Mouse (Mus musculus): ENCODE measurements around the gene Mat1a. TPM values are rescaled to one million over a fixed set of nuclear protein-coding genes. Genes with fewer than 3 reads are reported as not detected.

The Mat1a gene
- not detected in 2 replicates for total RNA-seq (2012; rRNA removed)
- polyA plus RNA-seq (2012; ENCODE audit: insufficient read depth in 1 of 2, insufficient read length in 2 of 2, low read depth in 1 of 2, low replicate concordance in 2 of 2, missing spikeins in 1 of 2): not detected

DNA sequence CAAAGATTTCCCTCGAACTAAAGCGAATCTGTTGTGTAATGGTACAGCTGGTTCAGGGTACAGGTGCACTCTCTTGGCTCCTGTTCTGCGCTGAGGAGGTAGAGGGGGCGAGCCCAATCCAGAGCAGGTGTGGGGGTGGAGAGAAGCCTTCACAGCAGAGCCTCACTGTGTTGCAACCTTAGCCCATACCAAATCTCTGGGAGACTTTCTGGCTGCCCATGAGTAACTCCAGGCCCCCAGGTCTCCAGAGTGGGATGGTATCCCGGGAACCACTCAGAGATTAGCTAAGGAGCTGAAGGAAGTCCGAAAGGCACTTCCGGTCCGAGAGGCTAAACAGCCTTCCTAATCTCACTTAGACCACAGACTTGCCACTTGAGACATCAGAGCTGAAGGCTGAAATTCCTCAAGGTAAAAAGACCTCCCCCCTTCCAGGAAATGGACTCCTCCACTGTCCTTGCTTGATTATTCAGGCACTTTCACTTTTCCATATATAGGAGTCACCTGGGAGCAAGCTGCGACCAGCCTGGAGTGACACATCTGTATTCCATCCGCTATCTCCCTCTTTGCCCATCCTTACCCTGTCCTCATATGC lies at the start of gene Mat1a:
Gene Mat1a, plus strand, starts transcription at position 183 of the 592 bp plus-strand sequence.
- no peak within 1 kb of the TSS for H3K4me3 ChIP-seq (ENCODE audit: control insufficient read depth in 1 of 2, insufficient read depth in 1 of 2, low read depth in 2 of 2, low read length in 2 of 2)
- no peaks in the 10 kb centered on the region for H3K79me2 ChIP-seq (ENCODE audit: control insufficient read depth, insufficient read depth, low read length, poor library complexity)
- DNase-seq (ENCODE audit: low read depth, low spot score): no peak
- no peaks in the 10 kb centered on the region for H3K9me3 ChIP-seq (replicated peaks; ENCODE audit: insufficient read depth, low read length)
- no peak within 1 kb of the TSS for H3K27ac ChIP-seq (ENCODE audit: control insufficient read depth, low read depth, low read length)
- no peak for TF ChIP-seq CHD2 (IDR thresholded peaks at IDR 0.05; ENCODE audit: low read length)
- TF ChIP-seq E2F4 (IDR thresholded peaks at IDR 0.05; ENCODE audit: borderline replicate concordance, low read depth, low read length): no peak
- no peak for TF ChIP-seq MAZ (IDR thresholded peaks at IDR 0.05; ENCODE audit: low read depth, low read length)
- no peaks in the 10 kb centered on the region; a peak in 1 of 4 replicates for H3K27me3 ChIP-seq (ENCODE audit: control insufficient read depth in 1 of 2, insufficient read depth in 2 of 2, low read length in 2 of 2)
- H3K4me1 ChIP-seq (ENCODE audit: control insufficient read depth in 1 of 2, insufficient read depth in 2 of 2, low read length in 2 of 2): no peaks in the 10 kb centered on the region
- H3K36me3 ChIP-seq (ENCODE audit: control insufficient read depth in 1 of 2, insufficient read depth in 2 of 2, low read length in 2 of 2): no peaks in the 10 kb centered on the region
- no peak within 1 kb of the TSS for H3K9ac ChIP-seq (ENCODE audit: control insufficient read depth, low read depth, low read length, poor library complexity, severe bottlenecking)

DNA sequence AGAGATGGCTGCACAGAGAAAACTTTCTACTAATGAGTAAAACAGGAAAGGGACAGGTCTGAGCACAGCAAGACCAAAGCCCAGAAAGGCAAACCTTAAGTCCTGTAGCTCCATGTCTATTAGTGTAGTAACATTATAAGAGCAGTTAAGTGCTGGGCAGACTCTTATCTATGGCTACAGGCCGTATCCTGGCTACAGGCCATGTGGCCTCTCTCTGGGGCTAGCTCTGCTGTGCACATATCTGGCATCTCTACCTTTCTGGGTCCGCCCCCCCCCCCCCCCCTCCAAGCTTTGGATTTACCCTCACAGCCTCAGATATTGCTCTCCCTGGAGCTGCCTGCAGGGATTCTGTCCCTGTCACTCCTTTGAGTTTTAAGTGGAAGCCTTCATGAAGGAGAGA lies 39.7 kb upstream of the Mat1a start:
- no peaks in the 10 kb centered on the region for H3K36me3 ChIP-seq (ENCODE audit: control insufficient read depth in 1 of 2, insufficient read depth in 2 of 2, low read length in 2 of 2)
- H3K27me3 ChIP-seq (ENCODE audit: control insufficient read depth in 1 of 2, insufficient read depth in 2 of 2, low read length in 2 of 2): no peaks in the 10 kb centered on the region
- H3K4me3 ChIP-seq (ENCODE audit: control insufficient read depth in 1 of 2, insufficient read depth in 1 of 2, low read depth in 2 of 2, low read length in 2 of 2): no peak overlapping the region
- no peaks in the 10 kb centered on the region for H3K9me3 ChIP-seq (replicated peaks; ENCODE audit: insufficient read depth, low read length)
- peak; percentile 38; the same call in 1 of the 2 replicates for TF ChIP-seq GATA1 (IDR thresholded peaks at IDR 0.05; ENCODE audit: low read depth, low read length)
- TF ChIP-seq SMC3 (IDR thresholded peaks at IDR 0.05; ENCODE audit: low read depth, low read length): no peak
- peaks cover 0 to 2% of the 10 kb centered on the region in 2 experiments; a peak in 1 of 4 replicates for H3K4me1 ChIP-seq (ENCODE audit: control insufficient read depth in 1 of 2, insufficient read depth in 2 of 2, low read length in 2 of 2)
- H3K9ac ChIP-seq (ENCODE audit: control insufficient read depth, low read depth, low read length, poor library complexity, severe bottlenecking): no peak overlapping the region
- DNase-seq (ENCODE audit: low read depth, low spot score): peak; percentile 50
- no peak overlapping the region for H3K27ac ChIP-seq (ENCODE audit: control insufficient read depth, low read depth, low read length)
- no peaks in the 10 kb centered on the region for H3K79me2 ChIP-seq (ENCODE audit: control insufficient read depth, insufficient read depth, low read length, poor library complexity)

GRCm38 (mm10) chr14:41066416-41066815 lies 38.4 kb upstream of the Mat1a start:
- H3K9me3 ChIP-seq (replicated peaks; ENCODE audit: insufficient read depth, low read length): no peaks in the 10 kb centered on the region
- no peaks in the 10 kb centered on the region; a peak in 1 of 4 replicates for H3K27me3 ChIP-seq (ENCODE audit: control insufficient read depth in 1 of 2, insufficient read depth in 2 of 2, low read length in 2 of 2)
- no peak overlapping the region for H3K9ac ChIP-seq (ENCODE audit: control insufficient read depth, low read depth, low read length, poor library complexity, severe bottlenecking)
- H3K36me3 ChIP-seq (ENCODE audit: control insufficient read depth in 1 of 2, insufficient read depth in 2 of 2, low read length in 2 of 2): no peaks in the 10 kb centered on the region
- no peak overlapping the region for H3K27ac ChIP-seq (ENCODE audit: control insufficient read depth, low read depth, low read length)
- TF ChIP-seq USF1 (IDR thresholded peaks at IDR 0.05; ENCODE audit: low read depth, low read length) (no peak), MXI1 (IDR thresholded peaks at IDR 0.05; ENCODE audit: low read depth, low read length) (no peak), MYB (IDR thresholded peaks at IDR 0.05; ENCODE audit: low read depth, low read length) (no peak), E2F4 (IDR thresholded peaks at IDR 0.05; ENCODE audit: borderline replicate concordance, low read depth, low read length) (no peak), ELF1 (IDR thresholded peaks at IDR 0.05; ENCODE audit: low read depth, low read length) (no peak), KAT2A (conservative IDR thresholded peaks at IDR 0.05; ENCODE audit: low read depth, low read length) (no peak), MAZ (IDR thresholded peaks at IDR 0.05; ENCODE audit: low read depth, low read length) (no peak), UBTF (IDR thresholded peaks at IDR 0.05; ENCODE audit: borderline replicate concordance, insufficient read depth, low read depth, low read length) (no peak), ZMIZ1 (IDR thresholded peaks at IDR 0.05; ENCODE audit: low read depth, low read length) (no peak), TCF12 (IDR thresholded peaks at IDR 0.05; ENCODE audit: low read depth, low read length) (no peak), GATA1 (IDR thresholded peaks at IDR 0.05; ENCODE audit: low read depth, low read length) (no peak), CTCF (IDR thresholded peaks at IDR 0.05 in 2 of 3, conservative IDR thresholded peaks at IDR 0.05 in 1 of 3; ENCODE audit: control insufficient read depth in 1 of 3, insufficient read depth in 1 of 3, low read depth in 2 of 3, low read length in 3 of 3, poor library complexity in 1 of 3, severe bottlenecking in 1 of 3) (no peak), CHD1 (IDR thresholded peaks at IDR 0.05; ENCODE audit: low read depth, low read length) (no peak), SMC3 (IDR thresholded peaks at IDR 0.05; ENCODE audit: low read depth, low read length) (no peak), GABPA (IDR thresholded peaks at IDR 0.05; ENCODE audit: low read depth, low read length) (no peak)
- H3K79me2 ChIP-seq (ENCODE audit: control insufficient read depth, insufficient read depth, low read length, poor library complexity): no peaks in the 10 kb centered on the region
- no peak overlapping the region for H3K4me3 ChIP-seq (ENCODE audit: control insufficient read depth in 1 of 2, insufficient read depth in 1 of 2, low read depth in 2 of 2, low read length in 2 of 2)
- peaks cover 0 to 2% of the 10 kb centered on the region in 2 experiments; a peak in 1 of 4 replicates for H3K4me1 ChIP-seq (ENCODE audit: control insufficient read depth in 1 of 2, insufficient read depth in 2 of 2, low read length in 2 of 2)
- DNase-seq (ENCODE audit: low read depth, low spot score): no peak

Measured in MEL (cell line).